Mouse (Mus musculus): ENCODE measurements around the gene 2010300C02Rik.

2010300C02Rik gene

DNA sequence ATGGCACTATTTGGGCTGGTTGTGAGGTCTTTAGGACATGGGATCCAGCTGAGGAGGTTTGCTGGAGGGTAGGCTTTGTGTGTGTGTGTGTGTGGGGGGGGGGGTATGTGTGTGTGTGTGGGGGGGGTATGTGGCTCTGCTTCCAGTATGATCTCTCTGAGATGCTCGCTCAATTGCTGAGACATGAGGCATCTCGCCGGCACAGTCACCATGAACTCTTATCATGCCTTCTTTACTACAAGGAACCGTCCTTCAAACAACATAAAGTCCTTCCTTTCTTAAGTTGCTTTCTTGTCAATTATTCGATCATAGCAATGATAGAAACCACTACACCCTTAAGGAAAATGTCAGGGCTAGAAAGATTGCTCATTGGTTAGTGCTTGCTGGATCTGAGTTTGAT, 8.8 kb downstream of the 2010300C02Rik start:
- DNase-seq, result no peak

DNA sequence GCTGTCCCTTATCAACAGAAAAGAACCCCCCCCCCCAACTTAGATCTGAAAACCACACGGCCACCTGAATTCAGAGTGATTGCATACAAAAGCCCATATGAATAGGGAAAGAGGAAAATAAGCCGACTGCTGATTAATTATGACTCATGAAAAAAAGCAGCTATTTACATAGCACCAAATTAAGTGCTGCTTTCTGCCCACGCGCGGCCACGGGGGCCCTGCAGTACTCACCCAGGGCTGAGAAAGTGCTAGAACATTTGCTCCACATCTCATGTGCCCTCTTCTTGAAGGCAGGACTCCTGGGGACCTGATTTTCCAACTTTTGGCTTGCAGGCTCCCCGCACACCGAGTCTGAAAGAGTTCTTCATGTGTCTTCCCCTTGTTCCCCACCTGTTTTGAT, 10.1 kb downstream of the 2010300C02Rik start:
- no peak for DNase-seq

DNA sequence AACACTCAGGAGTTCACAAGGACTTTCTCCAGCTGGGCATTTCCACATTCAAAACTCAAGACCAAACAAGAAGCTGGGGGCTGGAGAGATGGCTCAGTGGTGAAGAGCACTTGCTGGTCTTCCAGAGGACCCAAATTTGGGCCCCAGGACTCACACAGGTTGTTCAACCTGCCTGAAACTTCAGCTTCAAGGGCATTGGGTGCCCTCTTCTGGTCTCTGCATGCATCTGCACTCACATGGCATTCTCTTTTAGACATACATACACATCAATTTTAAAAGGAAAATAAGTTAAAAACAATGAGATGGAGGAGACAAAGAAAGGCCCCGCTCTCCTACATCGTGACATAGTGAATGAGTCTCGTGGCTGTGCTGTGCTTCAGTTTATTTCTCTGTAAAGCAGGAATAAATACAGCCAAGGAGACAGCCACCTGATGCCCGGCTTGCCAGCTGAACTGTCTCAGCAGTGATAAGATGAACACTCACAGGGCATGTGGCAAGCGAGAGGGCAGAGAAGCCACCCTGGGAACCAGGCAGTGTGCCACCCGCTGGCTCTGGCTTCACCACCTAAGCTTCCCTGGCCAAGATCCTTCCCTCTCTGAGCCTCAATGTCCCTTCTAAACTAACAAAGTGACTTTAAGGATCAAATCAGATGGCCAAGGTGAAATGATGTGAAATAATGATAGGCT, 11.5 kb downstream of the 2010300C02Rik start:
- no peak for DNase-seq

DNA sequence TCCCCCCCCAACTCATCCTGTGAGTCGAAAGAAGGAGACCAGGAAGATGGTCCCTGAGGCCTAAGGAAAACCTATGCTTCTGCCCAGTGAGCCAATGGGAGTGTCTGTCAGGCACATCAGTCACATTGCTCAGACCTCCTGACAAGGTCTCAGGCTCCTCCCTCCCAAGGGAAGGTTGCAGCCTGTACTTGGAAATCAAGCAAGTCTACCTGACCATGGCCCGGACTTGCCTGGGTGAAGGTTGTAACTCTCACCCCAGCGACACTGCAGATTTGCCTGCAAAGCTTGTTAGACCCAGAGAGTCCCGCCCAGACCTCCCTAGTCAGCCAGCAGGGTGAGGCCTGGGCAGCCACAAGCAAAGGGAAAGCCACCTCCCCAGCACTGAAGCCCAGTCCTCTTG, 17.6 kb downstream of the 2010300C02Rik start:
- DNase-seq, result no peak

DNA sequence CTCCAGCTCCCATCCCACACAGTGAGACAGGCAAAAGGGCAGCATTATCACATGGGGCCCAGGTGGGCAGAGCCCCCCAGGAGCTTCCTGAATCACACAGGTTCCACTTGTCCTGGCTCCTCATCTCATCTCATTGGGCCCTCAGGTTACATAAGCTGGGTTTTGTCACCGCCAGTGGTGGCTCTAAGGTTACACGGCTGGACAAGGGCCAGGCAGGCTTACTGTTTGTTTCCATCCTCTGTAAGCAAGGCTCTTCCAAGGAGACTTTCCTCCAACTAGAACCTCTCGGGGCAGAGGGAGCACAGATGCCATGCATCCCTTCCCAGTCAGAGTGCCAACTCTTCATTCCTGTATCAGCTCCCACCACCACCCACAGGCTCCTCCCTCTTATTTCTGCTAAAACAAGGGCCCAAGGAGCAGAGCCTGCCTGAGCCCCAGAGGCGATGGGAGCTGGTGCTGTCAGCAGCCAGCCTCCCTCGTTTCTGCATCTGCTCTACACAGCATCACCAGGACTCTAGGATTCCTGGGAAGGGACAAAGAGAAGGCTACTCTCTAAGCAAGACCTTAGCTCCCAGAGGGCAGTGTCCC, 20.9 kb downstream of the 2010300C02Rik start:
- DNase-seq, result peak; percentile 67

DNA sequence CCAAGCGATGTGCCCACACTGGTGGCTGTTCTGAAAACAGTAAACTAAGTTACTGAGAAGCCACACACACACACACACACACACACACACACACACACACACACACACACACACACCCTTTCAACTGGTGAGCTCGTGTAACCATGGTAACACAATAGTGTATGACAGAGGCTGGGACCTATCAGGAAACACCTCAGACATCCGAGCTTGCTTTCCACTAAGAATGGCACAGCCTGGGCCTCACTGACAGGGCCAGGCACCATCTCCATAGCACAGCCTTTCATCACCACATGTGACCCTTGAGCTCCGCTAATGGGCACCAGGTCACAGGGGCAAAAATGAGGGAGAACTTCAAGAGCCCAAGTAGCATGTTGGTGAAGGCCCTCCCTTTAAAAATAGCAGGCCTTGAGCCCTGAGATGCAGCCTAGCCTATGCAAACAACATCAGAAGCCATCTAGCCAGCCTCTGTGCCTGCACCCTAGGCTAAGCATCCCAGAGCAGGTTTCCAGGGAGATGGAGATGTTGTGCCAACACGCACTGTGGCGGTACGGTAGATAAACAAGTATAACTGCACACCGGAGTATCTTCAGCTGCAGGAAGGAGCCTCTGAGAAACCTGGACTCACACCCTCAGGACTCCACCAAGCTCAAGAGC, 21.6 kb downstream of the 2010300C02Rik start:
- DNase-seq, result no peak

DNA sequence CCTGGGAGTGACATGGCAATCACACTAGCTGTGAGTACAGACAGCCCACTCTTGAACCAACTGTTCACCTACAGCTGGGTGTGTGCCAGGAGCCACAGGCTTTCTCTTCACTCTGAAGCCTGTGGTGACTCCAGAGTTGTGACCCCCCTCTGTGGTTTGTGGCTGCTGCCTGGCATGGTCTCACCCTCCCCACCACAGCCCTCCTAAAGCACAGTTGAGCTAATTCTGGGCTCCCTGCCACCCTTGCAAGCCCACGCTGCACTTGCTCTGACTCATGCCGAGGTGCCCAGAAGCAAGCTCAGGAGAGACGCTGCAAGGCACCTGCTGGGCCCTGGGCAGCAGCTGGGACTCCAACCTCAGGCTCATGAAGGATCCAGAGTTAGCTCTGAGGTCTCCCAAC, 23.0 kb downstream of the 2010300C02Rik start:
- DNase-seq, result peak; percentile 92

DNA sequence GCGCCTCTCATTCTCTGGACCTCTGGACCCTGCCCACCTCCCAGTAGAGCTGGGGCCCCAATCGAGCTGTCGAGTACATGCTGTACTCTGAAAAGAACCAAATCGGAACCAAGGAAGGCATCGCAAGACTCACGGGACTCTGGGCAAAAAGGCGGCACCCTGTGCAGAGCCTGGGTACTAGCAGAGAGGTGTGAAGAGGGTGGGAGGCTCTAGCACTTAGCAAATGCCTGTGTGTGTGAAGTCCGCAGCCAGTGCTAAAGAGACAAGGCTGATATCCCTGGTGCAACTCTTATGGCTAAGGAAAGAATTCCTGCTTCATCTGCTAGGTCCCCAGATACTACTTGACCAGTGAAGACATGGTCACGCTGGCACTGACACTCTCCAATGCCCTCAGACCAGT, 24.2 kb downstream of the 2010300C02Rik start:
- no peak for DNase-seq

DNA sequence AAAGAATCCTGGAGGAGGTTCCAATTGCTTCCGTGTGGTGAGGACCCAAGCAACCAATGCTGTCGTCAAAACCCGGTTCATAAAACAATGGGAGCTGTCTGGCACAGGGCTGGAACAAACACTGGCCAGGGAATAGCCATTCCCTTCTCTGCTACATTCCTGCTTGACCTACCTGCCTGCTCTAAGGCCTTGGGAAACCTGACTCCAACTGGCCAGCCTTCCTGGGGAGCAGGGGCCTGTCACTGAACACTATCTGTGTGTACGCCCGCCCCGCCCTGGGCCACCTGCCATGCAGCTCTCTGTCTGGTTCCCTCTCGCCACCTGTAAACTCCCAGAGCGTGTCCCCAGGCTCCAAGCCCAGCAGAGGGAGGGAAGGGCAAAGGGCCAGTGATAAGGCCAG, 25.5 kb downstream of the 2010300C02Rik start:
- DNase-seq, result no peak

DNA sequence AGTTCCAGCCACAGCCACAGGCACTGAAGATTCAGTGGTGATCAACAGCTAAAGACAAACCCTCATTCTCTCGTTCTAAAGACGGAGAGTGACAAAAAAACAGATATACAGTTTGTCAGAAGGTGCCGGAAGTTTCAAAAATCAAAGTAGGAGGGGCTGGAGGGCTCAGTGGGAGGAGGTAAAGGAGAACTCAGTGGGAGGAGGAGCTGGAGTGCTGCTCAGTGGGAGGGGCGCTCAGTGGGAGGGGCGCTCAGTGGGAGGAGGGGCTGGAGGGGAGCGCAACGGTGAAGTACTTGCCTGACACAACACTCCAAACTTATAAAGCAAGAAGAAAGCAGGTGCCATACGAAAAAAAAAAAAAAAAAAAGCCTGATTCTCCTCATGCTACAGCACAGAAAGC, 28.7 kb downstream of the 2010300C02Rik start:
- DNase-seq, result no peak

DNA sequence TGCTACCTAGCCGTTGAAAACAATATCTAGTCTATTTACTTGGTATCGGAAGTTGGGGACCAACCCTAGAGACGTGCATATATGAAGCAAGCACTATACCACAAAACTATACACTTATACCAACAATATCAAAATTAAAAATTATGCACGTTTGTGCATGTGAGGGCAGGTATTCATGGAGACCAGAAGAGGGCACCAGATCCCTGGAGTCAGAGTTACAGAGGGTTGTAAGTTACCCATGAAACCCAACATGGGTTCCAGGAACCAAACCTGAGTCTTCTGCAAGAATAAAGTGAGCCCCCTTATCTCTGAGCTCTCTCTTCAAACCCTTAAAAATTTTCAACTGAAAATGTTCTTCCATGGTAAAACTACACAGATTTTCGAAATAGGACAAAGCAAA, 29.2 kb downstream of the 2010300C02Rik start:
- no peak for DNase-seq

DNA sequence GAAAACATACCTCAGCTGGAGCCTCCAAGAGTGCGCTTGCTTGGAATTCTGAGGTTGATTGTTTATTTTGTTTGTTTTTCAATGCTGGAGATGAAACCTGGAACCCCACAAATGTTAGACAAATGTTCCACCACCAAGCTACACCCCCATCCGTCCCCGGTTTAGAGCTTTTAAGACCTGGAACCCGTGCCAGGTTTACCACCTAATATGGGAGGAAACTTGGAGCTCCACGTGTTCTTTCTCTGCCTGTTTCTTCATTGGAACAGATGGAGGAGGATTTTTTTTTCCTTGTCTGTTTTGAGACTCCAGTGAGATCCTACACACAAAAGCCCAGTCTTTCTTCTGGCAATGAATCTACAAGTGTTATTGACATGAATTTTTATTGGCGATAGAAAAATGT, 30.2 kb downstream of the 2010300C02Rik start:
- DNase-seq, result peak; percentile 61

DNA sequence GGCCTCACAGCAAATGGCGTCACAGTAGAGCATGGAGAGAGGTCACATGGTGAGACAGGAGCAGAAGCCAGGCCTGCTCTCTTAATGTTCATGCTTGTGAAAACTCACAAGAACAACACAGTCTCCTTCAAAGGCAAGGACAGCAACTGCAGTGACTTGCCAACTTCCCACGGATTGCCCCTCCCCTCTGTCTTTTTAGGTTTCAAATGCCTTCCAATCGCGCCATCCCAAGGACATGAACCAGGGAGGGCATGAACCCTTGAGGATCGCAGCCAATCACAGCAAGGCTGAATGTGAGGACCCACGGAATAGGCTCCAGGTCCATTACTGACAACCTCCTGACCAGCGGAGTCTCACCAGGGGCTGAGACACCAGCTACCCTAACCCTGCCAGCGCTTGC, 31.5 kb downstream of the 2010300C02Rik start:
- no peak for DNase-seq

DNA sequence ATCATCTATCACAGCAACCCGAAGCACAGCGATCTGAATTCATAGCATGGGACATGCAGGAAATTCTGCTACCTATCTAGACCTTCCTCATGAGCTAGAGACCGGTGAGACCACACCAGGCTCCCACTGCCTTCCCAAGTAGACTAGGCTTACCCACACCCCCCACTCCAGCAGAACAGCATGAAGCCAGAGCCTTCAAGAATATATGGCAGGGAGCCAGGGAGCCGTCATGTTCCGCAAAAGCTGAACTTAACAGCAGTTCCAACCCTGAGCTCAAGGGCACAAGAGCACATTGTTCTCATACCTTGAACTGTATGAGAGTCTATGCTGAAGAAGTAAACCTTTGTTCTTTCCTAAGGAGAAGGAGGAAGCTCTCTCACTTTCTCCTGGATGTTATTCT, 32.4 kb downstream of the 2010300C02Rik start:
- no peak for DNase-seq

DNA sequence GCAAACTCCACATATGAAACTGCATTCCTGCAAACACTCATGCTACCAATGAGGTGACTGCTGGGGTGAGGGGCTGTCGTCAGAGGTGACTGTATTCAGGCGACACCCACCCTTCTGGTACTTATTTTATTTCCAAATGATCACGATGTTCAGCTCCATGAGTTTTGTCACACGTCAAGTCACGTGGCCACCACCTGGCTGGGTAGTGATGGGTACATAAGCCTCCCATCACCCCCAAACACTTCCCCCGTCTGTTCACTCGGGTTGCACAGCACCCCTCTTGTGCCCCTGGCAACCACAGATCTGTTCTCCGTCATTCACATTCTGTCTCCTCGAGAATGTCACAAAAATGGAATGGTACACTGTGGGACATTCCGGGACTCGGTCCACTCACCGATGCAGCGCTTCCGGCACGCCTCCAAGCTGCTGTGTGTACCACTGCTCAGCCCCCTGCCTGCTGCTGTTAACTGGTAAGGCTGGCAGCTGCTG, 32.9 kb downstream of the 2010300C02Rik start:
- peak; percentile 74 for DNase-seq

DNA sequence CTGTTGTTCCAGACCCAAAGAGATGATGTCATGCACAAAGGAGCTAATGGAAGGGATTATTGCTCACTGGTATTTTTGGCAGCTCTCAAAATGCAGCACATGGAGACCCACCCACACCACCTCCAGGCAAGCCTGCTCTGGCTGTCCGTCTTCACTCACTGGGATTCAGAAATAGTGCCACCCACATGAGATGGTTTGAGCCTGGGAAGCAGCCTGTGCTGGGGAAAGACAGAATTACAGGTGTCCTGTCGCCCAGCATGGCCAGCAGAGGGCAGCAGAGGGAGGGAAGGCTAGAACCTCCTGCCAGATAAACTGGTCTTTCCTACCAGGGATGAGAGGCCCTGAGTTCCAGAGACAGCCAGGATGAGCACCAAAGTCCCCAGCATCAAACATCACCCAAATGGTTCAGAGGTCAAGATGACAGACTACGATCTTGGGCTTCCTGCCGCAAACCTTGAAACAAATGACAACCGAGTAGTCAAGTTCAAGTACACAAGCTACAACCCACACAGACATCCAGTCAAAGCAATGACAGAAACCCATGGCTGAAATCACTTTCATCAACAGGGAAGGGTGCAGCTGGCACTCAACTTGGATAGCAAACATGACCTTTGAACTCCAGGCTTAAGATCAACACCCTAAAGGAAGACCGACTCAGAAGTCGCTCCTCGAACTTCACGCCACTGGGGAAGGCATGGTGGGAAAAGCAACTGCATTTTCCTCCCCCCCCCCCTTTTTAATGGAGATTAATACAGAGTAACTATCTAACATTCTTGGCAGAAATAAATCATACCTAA, 41.4 kb downstream of the 2010300C02Rik start:
- peak; percentile 95 for DNase-seq

DNA sequence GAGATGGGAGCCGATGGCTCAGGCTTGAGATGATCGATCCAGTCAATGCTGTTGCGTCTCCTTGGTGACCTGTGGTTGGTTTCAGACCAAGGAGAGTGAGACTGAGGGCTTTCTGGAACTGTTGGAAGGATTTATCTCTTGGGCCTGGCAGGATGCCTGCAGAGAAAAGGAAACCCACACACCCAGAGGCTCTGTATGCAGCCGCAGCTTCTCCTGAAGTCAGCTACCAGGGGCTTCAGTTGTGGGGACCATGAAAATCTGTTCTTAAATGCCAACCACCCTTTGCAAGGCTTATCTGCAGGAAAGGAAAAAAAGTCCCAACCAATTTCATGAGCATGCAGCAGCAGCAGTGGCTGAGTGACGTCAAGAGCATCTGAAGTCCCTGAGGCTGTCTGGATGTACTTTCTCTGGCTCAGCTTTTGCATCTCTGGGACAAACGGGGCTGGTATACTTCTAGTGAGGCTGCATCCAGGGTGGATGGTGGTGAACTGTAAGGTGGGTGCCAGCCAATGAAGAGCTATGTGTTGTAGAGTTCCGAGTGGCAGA, 42.8 kb downstream of the 2010300C02Rik start:
- DNase-seq, result no peak

DNA sequence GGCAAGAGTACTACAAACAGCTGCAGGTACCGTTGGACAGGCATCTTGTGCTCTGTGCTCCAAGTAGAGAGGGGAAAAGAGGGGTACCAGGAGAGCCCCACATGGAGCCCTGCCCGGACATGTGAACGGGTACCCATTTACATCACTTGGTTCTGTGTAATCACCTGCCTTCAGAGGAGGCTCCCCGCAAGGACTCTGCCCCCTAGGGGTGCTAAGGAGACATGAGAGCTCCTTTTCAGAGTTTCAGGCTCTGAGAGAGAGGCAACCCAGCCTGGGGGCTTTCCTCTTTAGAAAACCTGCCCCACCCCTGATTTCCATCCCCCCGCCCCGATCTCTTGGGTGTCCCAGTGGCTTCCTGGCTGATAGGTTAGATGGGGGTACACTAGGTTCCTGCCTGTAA, 44.4 kb downstream of the 2010300C02Rik start:
- DNase-seq, result no peak

DNA sequence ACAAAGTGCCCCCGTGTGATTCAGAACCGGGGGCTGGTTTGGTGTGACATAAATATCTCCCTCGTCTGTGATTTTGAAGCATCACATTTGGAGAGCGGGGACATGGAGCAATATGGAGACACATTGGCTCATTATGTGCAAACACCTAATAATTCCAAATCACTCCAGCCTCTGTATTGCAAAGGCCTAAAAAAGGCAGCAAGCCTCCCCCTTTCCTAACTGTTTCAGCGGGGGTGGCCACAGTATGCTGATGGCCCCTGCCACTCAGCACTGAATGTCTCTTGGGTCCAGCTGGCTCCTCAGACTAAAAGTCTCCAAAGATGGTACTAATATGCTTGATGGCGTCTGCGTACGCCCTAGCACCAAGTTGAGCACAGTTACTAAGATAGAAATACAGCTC, 45.6 kb downstream of the 2010300C02Rik start:
- no peak for DNase-seq

DNA sequence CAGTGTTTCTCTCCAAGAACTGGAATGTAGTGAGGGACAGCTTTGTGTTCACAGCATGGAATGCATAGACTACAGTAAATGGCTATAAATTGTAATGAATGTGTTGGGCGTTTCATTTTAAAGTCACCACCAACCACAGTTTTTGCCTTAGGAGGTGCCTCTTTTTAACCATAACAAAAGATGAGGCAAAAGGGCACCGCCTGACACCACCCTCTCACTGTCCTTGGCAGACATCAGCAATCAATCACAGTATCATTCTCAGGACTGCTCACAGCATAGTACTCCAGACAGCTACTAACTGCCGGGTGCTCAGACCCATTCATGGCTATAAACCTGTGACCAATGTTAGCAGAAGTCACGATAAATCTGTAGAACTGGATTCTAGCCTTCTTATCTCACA, 48.6 kb downstream of the 2010300C02Rik start:
- DNase-seq, result no peak

DNA sequence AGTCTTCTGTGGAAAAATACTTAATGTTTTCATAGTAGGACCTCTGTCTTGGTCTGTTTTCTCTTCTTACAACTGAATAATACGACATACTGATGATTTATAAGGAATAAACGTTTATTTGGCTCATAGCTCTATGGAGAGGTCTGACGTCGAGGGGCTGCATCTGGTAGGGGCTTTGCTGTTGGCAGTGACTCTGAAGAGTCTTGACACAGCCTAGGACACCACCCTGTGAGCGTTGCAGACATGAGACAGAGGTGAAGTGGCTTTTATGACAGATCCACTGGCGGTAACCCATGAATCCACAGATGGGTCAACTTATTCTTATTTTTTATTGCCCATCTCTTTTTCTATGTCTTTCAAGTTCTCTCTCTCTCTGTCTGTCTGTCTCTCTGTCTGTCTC, 52.5 kb downstream of the 2010300C02Rik start:
- DNase-seq, result no peak

DNA sequence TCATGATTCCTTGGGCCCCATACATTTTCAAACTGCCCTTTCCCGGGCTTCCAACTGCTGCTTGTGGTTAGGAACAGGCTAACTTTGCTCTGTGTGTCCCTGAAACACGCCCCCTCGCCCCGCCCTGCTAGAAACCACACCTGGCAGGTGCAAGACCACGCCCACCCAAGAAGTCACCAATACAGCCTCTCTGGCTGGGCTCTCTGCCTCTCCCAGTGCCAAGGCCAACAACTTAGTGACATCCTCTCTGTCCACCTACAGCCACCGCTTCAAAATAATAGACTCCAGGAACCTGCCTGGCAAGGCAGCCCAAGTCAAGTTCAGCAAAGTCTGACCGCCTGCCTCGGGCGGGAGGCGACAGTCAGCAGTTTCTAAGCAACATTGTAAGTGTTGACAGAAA, 53.3 kb downstream of the 2010300C02Rik start:
- DNase-seq, result no peak
